Mouse (Mus musculus) embryonic facial prominence, embryonic 12.5 days (tissue): ENCODE measurements around the gene Dennd2c. TPM values are rescaled to one million over a fixed set of nuclear protein-coding genes. Genes with fewer than 3 reads are reported as not detected.
A peak's percentile ranks its signal among the peaks of the same experiment; 100 is the strongest.

Source experiments
- ATAC-seq: fragments of 200-750 bp; cut with Nextera tagmentation; 2 replicates; pipeline ENCODE4 v1.8.0; 2017; ENCODE audit not compliant: insufficient number of reproducible peaks, insufficient read depth, low FRiP score, low TSS enrichment
- H3K27ac ChIP-seq: fragments of 300-500 bp; sonication (generic); 2 replicates; pipeline ENCODE4 v1.5.1; 2016; ENCODE audit warnings: mild to moderate bottlenecking
- H3K27me3 ChIP-seq: fragments of 300-500 bp; sonication (generic); 2 replicates; pipeline ENCODE4 v1.6.1; 2016; ENCODE audit warnings: mild to moderate bottlenecking, moderate library complexity
- H3K36me3 ChIP-seq: fragments of 300-500 bp; sonication (generic); 2 replicates; pipeline ENCODE4 v1.6.1; 2016; ENCODE audit warnings: mild to moderate bottlenecking
- H3K4me1 ChIP-seq: fragments of 300-500 bp; sonication (generic); 2 replicates; pipeline ENCODE4 v1.6.1; 2016
- H3K4me2 ChIP-seq: fragments of 300-500 bp; sonication (generic); replicated peaks from 2 replicates; pipeline ENCODE4 v1.6.1; 2016; ENCODE audit warnings: mild to moderate bottlenecking, moderate library complexity
- H3K4me3 ChIP-seq: fragments of 300-500 bp; sonication (generic); 2 replicates; pipeline ENCODE4 v1.5.1; 2016; ENCODE audit warnings: mild to moderate bottlenecking
- H3K9ac ChIP-seq: fragments of 300-500 bp; sonication (generic); 2 replicates; pipeline ENCODE4 v1.6.1; 2016; ENCODE audit warnings: mild to moderate bottlenecking, moderate library complexity
- H3K9me3 ChIP-seq: fragments of 300-500 bp; sonication (generic); 2 replicates; pipeline ENCODE4 v1.6.1; 2016; ENCODE audit warnings: mild to moderate bottlenecking, moderate library complexity
- WGBS: fragments of 180-500 bp; shearing (Covaris S2); methylation state at CpG from one replicate; pipeline ENCODE4 v1.1.7; 2016; 5-methylcytosine and 5-hydroxymethylcytosine counted together
- polyA plus RNA-seq: library from polyadenylated mRNA; unstranded; fragments of >200 nt; fragmentation: Nextera tagmentation; extraction: Ambion mirVana; gene quantifications from 2 replicates; pipeline ENCODE4 v1.2.1, GENCODE M21; 2016

The Dennd2c gene
- polyA plus RNA-seq, 1 experiment from 2014 or later, result 7.4 TPM

DNA sequence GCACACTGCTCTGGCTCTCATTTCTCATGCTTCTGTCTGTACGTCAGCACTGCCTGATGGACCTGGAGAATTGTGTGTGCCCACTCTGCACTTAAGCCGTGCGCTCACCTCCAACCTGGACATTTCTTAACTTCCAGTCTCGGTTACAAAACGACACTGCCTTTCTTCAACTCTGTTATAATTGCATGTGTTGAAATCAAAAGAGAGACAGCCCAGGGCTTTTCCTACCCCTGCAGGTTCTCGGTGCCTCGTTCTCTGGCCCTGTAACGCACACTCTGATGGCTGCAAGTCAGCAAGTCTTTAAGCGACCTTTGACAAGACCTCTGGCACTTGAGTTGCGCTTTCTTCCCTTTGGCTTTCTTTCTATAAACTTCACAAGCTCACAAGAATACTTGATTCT is 40.0 kb downstream of the Dennd2c start:
- WGBS, result 74% methylated on average over 10 of the region's 10 CpGs
- Histone ChIP-seq H3K27ac (no peak overlapping the region), H3K4me2 (no peak overlapping the region), H3K9me3 (no peaks in the 10 kb centered on the region), H3K4me3 (no peak overlapping the region), H3K36me3 (peaks cover 3% of the 10 kb centered on the region; the same call in 1 of the 2 replicates), H3K9ac (no peak overlapping the region), H3K4me1 (no peaks in the 10 kb centered on the region), H3K27me3 (no peaks in the 10 kb centered on the region)
- ATAC-seq, result no peak

GRCm38 (mm10) chr3:103145336-103145735 is 42.9 kb downstream of the Dennd2c start:
- no peaks in the 10 kb centered on the region for H3K9me3 ChIP-seq
- H3K27me3 ChIP-seq, result no peaks in the 10 kb centered on the region
- no peak overlapping the region for H3K9ac ChIP-seq
- no peak overlapping the region for H3K4me3 ChIP-seq
- no peak overlapping the region for H3K4me2 ChIP-seq
- no peak for ATAC-seq
- H3K36me3 ChIP-seq, result peaks cover 3% of the 10 kb centered on the region; the same call in 1 of the 2 replicates
- H3K4me1 ChIP-seq, result no peaks in the 10 kb centered on the region
- 78% methylated on average over 2 of the region's 2 CpGs for whole genome bisulfite sequencing
- no peak overlapping the region for H3K27ac ChIP-seq

GRCm38 (mm10) chr3:103145791-103146190 is 43.4 kb downstream of the Dennd2c start:
- H3K9ac ChIP-seq, result no peak overlapping the region
- WGBS, result 70% methylated on average over 4 of the region's 4 CpGs
- no peak for ATAC-seq
- H3K36me3 ChIP-seq, result peaks cover 3% of the 10 kb centered on the region; the same call in 1 of the 2 replicates
- no peaks in the 10 kb centered on the region for H3K9me3 ChIP-seq
- H3K27me3 ChIP-seq, result no peaks in the 10 kb centered on the region
- H3K27ac ChIP-seq, result no peak overlapping the region
- no peaks in the 10 kb centered on the region for H3K4me1 ChIP-seq
- no peak overlapping the region for H3K4me2 ChIP-seq
- no peak overlapping the region for H3K4me3 ChIP-seq

DNA sequence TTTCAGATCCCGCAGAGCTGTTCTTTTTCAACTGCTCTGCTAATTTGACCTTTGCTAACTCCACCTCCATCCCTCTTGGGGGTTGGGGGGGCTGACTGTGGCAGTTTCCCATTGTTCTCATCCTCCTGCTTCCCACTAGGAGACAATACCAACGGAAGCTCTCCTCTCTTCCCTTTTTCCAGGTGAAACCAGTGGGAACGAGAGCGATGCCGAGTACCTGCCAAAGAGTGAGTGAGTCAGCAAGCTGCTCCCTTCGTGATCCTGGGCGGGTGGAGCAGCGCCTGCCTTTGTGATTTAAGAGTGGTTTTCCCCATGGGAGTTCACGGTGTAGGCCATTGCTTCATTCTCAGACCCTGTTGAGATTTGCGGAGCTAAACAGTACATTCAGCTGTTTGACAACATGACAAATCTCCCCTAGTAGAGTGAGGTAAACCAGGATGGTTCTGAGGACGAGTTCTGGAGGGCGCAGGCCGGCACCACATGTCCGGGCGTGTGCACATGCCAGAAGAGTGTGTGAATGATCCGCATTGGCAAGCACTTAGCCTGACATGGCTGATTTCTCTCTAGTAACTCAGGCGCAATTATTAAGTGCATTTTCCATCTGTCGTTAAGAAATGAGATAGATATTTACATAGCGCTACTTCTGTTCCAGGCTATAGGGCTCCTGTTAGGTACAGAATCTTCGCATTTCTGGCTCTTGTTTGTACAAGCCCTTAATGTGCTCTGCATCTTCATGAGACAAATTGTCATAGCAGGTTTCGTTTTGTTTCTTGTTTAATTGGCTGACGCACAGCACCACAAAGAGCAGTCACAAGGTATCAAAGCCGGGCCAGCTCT is 44.1 kb downstream of the Dennd2c start:
- ATAC-seq, result no peak
- no peaks in the 10 kb centered on the region for H3K9me3 ChIP-seq
- H3K4me2 ChIP-seq, result no peak overlapping the region
- no peaks in the 10 kb centered on the region for H3K27me3 ChIP-seq
- H3K36me3 ChIP-seq, result no peaks in the 10 kb centered on the region
- no peak overlapping the region for H3K27ac ChIP-seq
- WGBS, result 64% methylated on average over 23 of the region's 23 CpGs
- no peak overlapping the region for H3K4me3 ChIP-seq
- H3K9ac ChIP-seq, result no peak overlapping the region
- no peaks in the 10 kb centered on the region for H3K4me1 ChIP-seq

DNA sequence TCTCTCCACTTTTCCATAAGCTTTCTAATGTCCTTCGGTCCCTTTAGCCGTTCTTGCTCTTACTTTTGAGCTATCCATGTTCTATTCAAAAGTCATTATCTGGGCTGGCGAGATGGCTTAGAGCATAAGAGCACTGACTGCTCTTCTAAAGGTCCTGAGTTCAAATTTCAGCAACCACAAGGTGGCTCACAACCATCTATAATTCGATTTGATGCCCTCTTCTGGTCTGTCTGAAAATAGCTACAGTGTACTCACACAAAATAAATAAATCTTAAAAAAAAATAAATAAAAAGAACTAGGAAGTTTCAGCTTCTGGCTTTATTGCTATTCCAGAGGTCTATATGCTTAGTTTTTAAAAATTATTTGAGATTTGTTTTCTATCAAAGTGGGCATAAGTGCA is 45.4 kb downstream of the Dennd2c start:
- no peak overlapping the region for H3K4me3 ChIP-seq
- no peaks in the 10 kb centered on the region for H3K27me3 ChIP-seq
- no peak overlapping the region for H3K4me2 ChIP-seq
- 83% methylated on average over 4 of the region's 4 CpGs for WGBS
- H3K36me3 ChIP-seq, result no peaks in the 10 kb centered on the region
- H3K4me1 ChIP-seq, result no peaks in the 10 kb centered on the region
- H3K27ac ChIP-seq, result no peak overlapping the region
- H3K9ac ChIP-seq, result no peak overlapping the region
- no peaks in the 10 kb centered on the region for H3K9me3 ChIP-seq
- no peak for ATAC-seq

DNA sequence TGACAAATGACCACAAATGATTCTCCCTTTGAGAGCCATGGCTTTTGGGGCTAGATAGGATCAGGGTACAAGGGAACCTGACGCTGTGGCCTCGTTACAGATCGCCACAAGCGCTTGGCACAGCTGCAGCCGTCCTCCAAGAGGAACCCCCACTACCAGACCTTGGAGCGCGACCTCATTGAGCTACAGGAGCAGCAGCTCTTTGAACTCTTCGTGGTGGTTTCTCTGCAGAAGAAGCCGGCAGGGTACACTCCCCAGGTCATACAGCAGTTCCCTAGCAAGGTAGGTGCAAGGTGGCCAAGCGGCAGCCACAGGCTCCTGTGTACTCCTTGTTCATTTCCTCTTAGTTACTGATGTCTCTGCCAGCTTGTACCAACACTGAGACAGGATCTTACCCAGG is 46.5 kb downstream of the Dennd2c start:
- no peaks in the 10 kb centered on the region for H3K4me1 ChIP-seq
- ATAC-seq, result no peak
- 86% methylated on average over 10 of the region's 10 CpGs for WGBS
- H3K36me3 ChIP-seq, result peaks cover 5% of the 10 kb centered on the region; the same call in 1 of the 2 replicates
- no peaks in the 10 kb centered on the region for H3K9me3 ChIP-seq
- no peak overlapping the region for H3K9ac ChIP-seq
- H3K27me3 ChIP-seq, result no peaks in the 10 kb centered on the region
- no peak overlapping the region for H3K4me3 ChIP-seq
- H3K4me2 ChIP-seq, result no peak overlapping the region
- no peak overlapping the region for H3K27ac ChIP-seq

DNA sequence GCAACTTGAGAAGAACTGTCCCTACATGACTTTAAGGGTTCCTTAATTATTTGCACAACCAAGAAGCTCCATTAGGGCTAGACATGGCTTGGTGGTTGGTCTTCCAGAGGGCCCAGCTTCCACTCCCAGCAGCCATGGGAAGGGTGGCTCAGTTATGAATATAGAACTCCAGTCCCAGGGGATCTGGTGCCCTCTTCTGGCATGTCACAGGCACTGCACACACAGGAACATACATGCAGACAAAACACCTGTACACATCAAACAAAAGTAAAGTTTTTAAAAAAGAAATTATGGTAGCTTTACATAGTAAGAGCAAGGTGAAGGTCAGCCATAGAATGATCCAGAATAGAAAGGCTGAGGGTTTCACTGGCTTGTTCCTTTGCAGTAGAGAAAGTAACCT is 51.4 kb downstream of the Dennd2c start:
- Histone ChIP-seq H3K9ac (no peak overlapping the region), H3K4me1 (no peaks in the 10 kb centered on the region), H3K9me3 (no peaks in the 10 kb centered on the region), H3K4me3 (no peak overlapping the region), H3K27me3 (no peaks in the 10 kb centered on the region), H3K36me3 (peaks cover 5% of the 10 kb centered on the region; the same call in 1 of the 2 replicates), H3K4me2 (no peak overlapping the region), H3K27ac (no peak overlapping the region)
- ATAC-seq, result no peak

GRCm38 (mm10) chr3:103159232-103159900 is 57.0 kb downstream of the Dennd2c start:
- ATAC-seq, result no peak
- Histone ChIP-seq H3K9ac (no peak overlapping the region), H3K4me1 (no peaks in the 10 kb centered on the region), H3K4me2 (no peak overlapping the region), H3K9me3 (no peaks in the 10 kb centered on the region), H3K27ac (no peak overlapping the region), H3K27me3 (no peaks in the 10 kb centered on the region), H3K36me3 (no peaks in the 10 kb centered on the region), H3K4me3 (no peak overlapping the region)
- 62% methylated on average over 3 of the region's 3 CpGs for WGBS

GRCm38 (mm10) chr3:103169771-103170170 is 67.4 kb downstream of the Dennd2c start:
- 13% methylated on average over 4 of the region's 4 CpGs for WGBS
- peaks cover 18% of the 10 kb centered on the region for H3K36me3 ChIP-seq
- H3K4me2 ChIP-seq, result no peak overlapping the region
- no peak overlapping the region for H3K4me3 ChIP-seq
- H3K27me3 ChIP-seq, result no peaks in the 10 kb centered on the region
- peaks cover 11% of the 10 kb centered on the region for H3K4me1 ChIP-seq
- H3K27ac ChIP-seq, result no peak overlapping the region
- no peaks in the 10 kb centered on the region for H3K9me3 ChIP-seq
- H3K9ac ChIP-seq, result no peak overlapping the region
- ATAC-seq, result no peak

- Histone ChIP-seq H3K4me2 (peak within 1 kb of the TSS; percentile 63), H3K27ac (peak within 1 kb of the TSS; percentile 72; the same call in 1 of the 2 replicates), H3K4me3 (peak within 1 kb of the TSS; percentile 84), H3K4me1 (peaks cover 11% of the 10 kb centered on the region), H3K27me3 (no peaks in the 10 kb centered on the region), H3K9ac (peak within 1 kb of the TSS; percentile 86), H3K9me3 (no peaks in the 10 kb centered on the region), H3K36me3 (peaks cover 27% of the 10 kb centered on the region)
- peak; percentile 92 for ATAC-seq
- under 1% methylated on average over 56 of the region's 56 CpGs for WGBS
Observed at GRCm38 (mm10) chr3:103171505-103172267, 69.3 kb downstream of the Dennd2c start, which contains the start of gene Bcas2. TSS of gene Bcas2 (plus strand) at chr3:103171655.

DNA sequence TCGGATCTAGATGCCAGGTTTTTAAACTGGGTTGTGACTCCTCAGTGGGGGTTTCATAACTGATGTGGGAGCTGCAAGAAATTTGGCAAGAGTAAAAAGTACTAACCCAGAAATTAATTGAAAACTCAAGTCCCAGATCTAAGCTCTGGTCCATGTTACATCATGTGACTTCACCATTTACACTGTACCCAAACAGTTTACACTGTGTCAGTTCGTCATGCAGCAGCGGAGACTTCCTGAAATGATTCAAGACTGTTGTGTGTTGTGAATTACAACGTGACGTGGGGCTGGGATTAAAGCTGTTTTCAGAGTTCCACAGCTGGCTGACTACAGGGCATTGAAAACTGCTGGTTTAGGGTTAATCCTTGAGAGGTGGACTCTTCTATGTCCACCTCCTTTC is 70.2 kb downstream of the Dennd2c start:
- Histone ChIP-seq H3K4me3 (peak overlapping the region; percentile 84), H3K27me3 (no peaks in the 10 kb centered on the region), H3K27ac (no peak overlapping the region), H3K36me3 (peaks cover 35% of the 10 kb centered on the region), H3K4me2 (peak overlapping the region; percentile 63), H3K4me1 (peaks cover 11% of the 10 kb centered on the region), H3K9me3 (no peaks in the 10 kb centered on the region), H3K9ac (peak overlapping the region; percentile 86)
- WGBS, result 50% methylated on average over 5 of the region's 5 CpGs
- no peak for ATAC-seq
